Mouse (Mus musculus) gastrocnemius, adult 2 months (tissue): ENCODE data around the gene Tchh. TPM values are rescaled to one million over a fixed set of nuclear protein-coding genes. Genes with fewer than 3 reads are reported as not detected.
A peak's percentile ranks its signal among the peaks of the same experiment; 100 is the strongest.
"Not testable (repeated sequence)": the region's sequence is repeated elsewhere in the genome, so short reads cannot be mapped to it uniquely, and the experiment has no call there.

Experiments
- DNase-seq: peaks from one replicate; pipeline ENCODE4 v3.0.0; 2022
- H3K27ac ChIP-seq: fragments of 200-600 bp; 2 replicates; pipeline ENCODE4 v1.8.1; 2022; ENCODE audit warnings: mild to moderate bottlenecking
- H3K4me3 ChIP-seq: fragments of 200-600 bp; 2 replicates; pipeline ENCODE4 v1.8.1; 2022; ENCODE audit warnings: mild to moderate bottlenecking, moderate library complexity
- CTCF ChIP-seq: fragments of 200-600 bp; IDR thresholded peaks from 2 replicates; pipeline ENCODE4 v1.8.1; 2022; ENCODE audit warnings: antibody characterized with exemption, mild to moderate bottlenecking, moderate library complexity
- intact Hi-C: fragments of 180-260 bp; cut with DNase I; formaldehyde crosslinking; loops from one replicate; pipeline ENCODE4 v1.15.1; 2025
- microRNA-seq: library from miRNA; unstranded; fragments of <30 nt; microRNA quantifications from one replicate; pipeline ENCODE4 v1.2.0, GENCODE M21; 2021
- total RNA-seq, 2 experiments: library from RNA; stranded (reverse); gene quantifications; 2 replicates each; pipeline ENCODE4 v1.2.3; 2021

The Tchh gene
- total RNA-seq, 2 experiments from 2014 or later: not detected

DNA sequence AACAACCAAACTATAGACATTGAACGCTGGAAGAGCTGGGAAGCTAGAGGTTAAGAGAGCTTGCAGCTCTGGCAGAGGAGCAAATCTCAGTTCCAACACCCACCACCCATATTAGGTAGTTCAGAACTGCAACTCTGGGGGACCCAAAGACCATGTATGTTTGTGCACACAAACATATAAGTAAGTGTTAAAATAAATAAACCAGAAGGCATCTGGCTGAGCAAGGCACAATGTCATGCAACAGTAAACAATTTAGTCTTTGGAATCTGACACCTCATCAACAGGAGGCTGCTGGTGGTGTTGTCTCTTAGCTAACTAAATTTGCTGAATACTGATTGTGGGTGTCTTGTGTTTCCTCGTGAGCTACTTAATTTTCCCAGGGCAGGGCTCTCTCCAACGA, 24.4 kb downstream of the Tchh start:
- intact Hi-C loops: no loop called here
- no peak for DNase-seq
- Histone ChIP-seq H3K27ac (no peak overlapping the region), H3K4me3 (no peak overlapping the region)
- TF ChIP-seq CTCF: no peak

DNA sequence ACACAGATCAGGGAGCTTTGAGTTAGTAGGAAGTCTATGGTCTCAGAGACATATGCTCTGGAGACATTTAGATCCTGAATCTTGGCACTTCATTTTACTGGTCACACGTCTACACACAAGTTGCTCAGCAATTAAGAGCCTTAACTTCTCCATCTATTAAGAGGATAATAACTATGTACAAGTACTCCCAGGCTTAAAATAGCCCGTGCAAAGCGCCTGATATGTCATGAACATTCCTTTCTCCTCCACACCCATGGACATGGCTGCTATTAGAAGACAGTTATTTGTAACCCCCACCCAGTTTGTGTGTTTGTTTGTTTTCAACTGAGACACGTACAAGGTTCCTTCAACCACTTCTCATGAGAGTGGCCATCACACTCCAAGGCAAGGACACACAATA, 25.0 kb downstream of the Tchh start:
- intact Hi-C loops: no loop called here
- no peak for DNase-seq
- H3K27ac ChIP-seq: no peak overlapping the region
- H3K4me3 ChIP-seq: no peak overlapping the region
- no peak for TF ChIP-seq CTCF

DNA sequence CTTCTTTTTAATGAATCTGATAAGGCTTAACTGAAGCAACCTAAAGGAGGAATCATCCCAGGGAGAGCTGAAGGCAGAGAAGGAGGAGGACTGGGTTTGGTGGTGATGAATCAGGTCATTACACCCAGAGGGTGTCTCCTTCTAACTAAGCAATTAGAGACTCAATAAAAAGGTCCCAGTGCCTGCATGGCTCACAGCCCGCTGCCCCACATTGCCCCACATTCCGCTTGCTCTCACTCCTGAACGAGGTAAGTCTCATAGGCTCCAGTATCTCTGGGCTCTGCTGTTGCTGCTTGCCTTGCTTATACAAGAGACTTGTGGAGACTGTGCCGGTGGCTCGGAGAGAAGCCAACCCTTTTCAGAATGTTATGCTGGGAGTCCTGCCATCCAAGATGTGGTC, 26.4 kb downstream of the Tchh start, which contains the start of gene Tchhl1:
TSS of gene Tchhl1 (plus strand) at position 194 of the 400 bp plus-strand sequence.
- no peak within 1 kb of the TSS for H3K27ac ChIP-seq
- no peak for DNase-seq
- intact Hi-C loops: no loop called here
- no peak for TF ChIP-seq CTCF
- H3K4me3 ChIP-seq: no peak within 1 kb of the TSS

- no peak overlapping the region for H3K27ac ChIP-seq
- H3K4me3 ChIP-seq: no peak overlapping the region
- no peak for TF ChIP-seq CTCF
- intact Hi-C loops: no loop called here
- no peak for DNase-seq
These were observed 27.5 kb downstream of the Tchh start for GRCm38 (mm10) chr3:93469629-93470028.

DNA sequence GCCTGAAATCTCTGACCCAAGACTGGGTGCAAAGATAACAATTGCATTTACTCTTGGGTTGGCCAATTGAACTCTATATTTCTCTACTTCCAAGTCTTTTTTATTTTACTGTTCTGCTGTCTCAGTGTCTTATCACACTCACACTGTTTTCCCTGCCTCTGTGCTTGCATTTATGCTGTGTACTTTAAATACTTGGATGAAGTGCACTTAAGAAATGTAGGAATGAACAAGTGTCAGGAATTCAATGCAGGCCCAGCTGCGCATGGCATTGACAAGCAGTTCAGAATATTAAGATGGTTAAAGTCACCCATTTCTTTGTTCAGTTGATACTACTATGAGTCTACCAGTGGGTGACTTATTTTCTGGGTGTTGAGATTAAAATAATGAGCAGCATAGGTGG, 37.9 kb downstream of the Tchh start:
- H3K27ac ChIP-seq: no peak overlapping the region
- intact Hi-C loops: no loop called here
- DNase-seq: no peak
- no peak overlapping the region for H3K4me3 ChIP-seq
- no peak for TF ChIP-seq CTCF

DNA sequence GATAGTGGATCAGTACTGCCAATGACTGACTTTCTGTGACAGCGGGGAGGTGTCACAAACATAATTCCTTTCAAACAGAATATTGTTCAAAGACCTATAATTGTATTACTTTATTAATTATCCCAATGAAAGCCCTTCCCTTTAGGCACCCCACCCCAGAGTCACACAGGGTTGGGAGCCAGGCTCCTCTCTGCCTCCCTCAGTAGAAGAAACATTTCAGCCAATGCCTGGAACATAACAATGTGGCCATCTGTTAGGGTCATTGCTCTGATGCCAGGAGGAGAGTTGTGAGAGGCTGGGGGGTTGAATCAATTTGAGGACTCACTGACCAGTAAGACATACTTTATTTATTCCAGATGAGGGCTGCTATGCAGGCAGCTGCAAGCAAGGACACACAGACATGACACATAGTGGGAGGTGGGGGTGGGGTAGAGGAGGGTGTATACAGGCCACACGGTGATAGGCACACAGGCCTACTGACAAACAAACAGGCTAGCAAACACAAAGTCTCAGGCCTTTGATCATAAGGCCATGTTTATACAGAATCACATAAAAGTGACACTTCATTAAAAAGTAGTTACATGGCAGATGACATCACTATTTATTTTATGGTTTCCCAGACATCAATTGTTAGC, 40.0 kb downstream of the Tchh start:
- intact Hi-C loops: no loop called here
- H3K27ac ChIP-seq: no peak overlapping the region
- DNase-seq: no peak
- H3K4me3 ChIP-seq: no peak overlapping the region
- no peak for TF ChIP-seq CTCF

DNA sequence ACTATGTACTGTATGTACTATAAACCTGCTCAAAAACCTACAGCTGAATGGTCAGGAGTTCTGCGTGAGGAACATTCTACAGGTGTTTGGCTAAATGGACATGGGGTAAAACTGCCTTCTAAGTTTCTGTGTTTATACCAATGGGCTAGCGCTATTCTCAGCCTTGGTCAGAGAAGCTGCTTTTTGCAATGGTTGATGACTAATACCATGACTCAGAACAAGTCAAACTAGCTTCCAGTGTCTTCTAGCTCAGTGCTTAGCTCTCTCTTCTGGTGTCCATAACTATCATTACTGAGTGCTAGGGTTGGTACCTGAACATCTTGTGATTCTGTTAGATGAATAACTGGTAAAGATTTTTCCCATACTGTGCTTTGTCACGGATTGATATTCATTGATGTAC, 43.5 kb downstream of the Tchh start:
- no peak overlapping the region for H3K4me3 ChIP-seq
- DNase-seq: no peak
- TF ChIP-seq CTCF: no peak
- H3K27ac ChIP-seq: no peak overlapping the region
- intact Hi-C loops: no loop called here

GRCm38 (mm10) chr3:93488541-93488940, 46.4 kb downstream of the Tchh start:
- Histone ChIP-seq H3K27ac (no peak overlapping the region), H3K4me3 (no peak overlapping the region)
- intact Hi-C loops: no loop called here
- DNase-seq: no peak
- no peak for TF ChIP-seq CTCF

GRCm38 (mm10) chr3:93492176-93492575, 50.0 kb downstream of the Tchh start:
- intact Hi-C loops: loop anchor here (5.0 kb wide), 1 partner anchor 360 kb away; no protein-coding TSS in a partner anchor
- TF ChIP-seq CTCF: no peak
- no peak for DNase-seq

DNA sequence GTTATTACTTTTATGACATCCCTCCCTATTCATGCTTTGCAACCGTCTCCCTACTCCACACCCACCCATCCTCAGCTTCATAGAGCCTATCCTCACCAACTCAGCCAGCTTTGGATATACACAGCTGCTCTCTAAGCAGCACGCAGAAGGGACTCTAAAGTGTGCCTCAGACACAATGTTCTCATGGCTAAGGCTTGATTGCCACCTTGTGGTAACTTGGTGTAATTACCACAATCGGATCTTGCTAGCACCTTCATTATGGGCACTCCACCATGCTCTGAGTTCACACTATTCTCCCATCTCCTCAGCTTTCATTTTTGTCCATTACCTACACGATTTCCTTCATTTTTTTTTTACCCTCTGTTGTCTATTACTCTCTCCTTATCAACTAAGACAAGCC, 51.9 kb downstream of the Tchh start:
- Histone ChIP-seq H3K4me3 (no peak overlapping the region), H3K27ac (no peak overlapping the region)
- DNase-seq: no peak
- peak; percentile 74 for TF ChIP-seq CTCF
- intact Hi-C loops: loop anchor here (1.0 to 5.0 kb wide), 2 partner anchors 132 to 362 kb away; no protein-coding TSS in a partner anchor

More at GRCm38 (mm10) chr3:93492176-93492575, 50.0 kb downstream of the Tchh start:
- H3K27ac ChIP-seq: no peak overlapping the region
- no peak overlapping the region for H3K4me3 ChIP-seq

GRCm38 (mm10) chr3:93494774-93495173, 52.6 kb downstream of the Tchh start:
- H3K27ac ChIP-seq, DNase-seq, H3K4me3 ChIP-seq: not testable (repeated sequence)
- intact Hi-C loops: loop anchor here (1.0 to 5.0 kb wide), 2 partner anchors 132 to 362 kb away; no protein-coding TSS in a partner anchor

- no peak overlapping the region for H3K27ac ChIP-seq
- H3K4me3 ChIP-seq: no peak overlapping the region
- no peak for DNase-seq
- no peak for TF ChIP-seq CTCF
- intact Hi-C loops: no loop called here
These were observed 55.0 kb downstream of the Tchh start for GRCm38 (mm10) chr3:93497131-93497530.

Small RNA genes within 50 kb of the gene (microRNA-seq; reads per million reads assigned to microRNA genes)
- gene Gm22752: not detected

Other genes starting within 250 kb of the Tchh start
- not detected for gene Flg2, start 245.1 kb upstream of the Tchh start, total RNA-seq
- not detected for gene Flg, start 168.8 kb upstream of the Tchh start, total RNA-seq
- gene Hrnr, start 122.6 kb upstream of the Tchh start, total RNA-seq: not detected
- gene Rptn, start 48.6 kb upstream of the Tchh start, total RNA-seq: not detected
- not detected for gene Tchhl1, start 26.4 kb downstream of the Tchh start, total RNA-seq
- gene S100a11, start 78.2 kb downstream of the Tchh start, total RNA-seq: 10 to 100 TPM; 27.0 to 48.3 TPM
- gene S100a10, start 112.8 kb downstream of the Tchh start, total RNA-seq: 10 to 100 TPM; 29.0 to 61.7 TPM
- not detected for gene Tdpoz2, start 210.4 kb downstream of the Tchh start, total RNA-seq
- not detected for gene Tdpoz1, start 234.0 kb downstream of the Tchh start, total RNA-seq